Mouse (Mus musculus) induced T-regulatory cell, adult 2 months (primary cell): ENCODE results near the gene Abhd18.

Experiments used
- DNase-seq: peaks from one replicate; pipeline ENCODE4 v3.0.0-alpha.2; 2012; ENCODE audit warnings: low read depth

The Abhd18 gene

DNA sequence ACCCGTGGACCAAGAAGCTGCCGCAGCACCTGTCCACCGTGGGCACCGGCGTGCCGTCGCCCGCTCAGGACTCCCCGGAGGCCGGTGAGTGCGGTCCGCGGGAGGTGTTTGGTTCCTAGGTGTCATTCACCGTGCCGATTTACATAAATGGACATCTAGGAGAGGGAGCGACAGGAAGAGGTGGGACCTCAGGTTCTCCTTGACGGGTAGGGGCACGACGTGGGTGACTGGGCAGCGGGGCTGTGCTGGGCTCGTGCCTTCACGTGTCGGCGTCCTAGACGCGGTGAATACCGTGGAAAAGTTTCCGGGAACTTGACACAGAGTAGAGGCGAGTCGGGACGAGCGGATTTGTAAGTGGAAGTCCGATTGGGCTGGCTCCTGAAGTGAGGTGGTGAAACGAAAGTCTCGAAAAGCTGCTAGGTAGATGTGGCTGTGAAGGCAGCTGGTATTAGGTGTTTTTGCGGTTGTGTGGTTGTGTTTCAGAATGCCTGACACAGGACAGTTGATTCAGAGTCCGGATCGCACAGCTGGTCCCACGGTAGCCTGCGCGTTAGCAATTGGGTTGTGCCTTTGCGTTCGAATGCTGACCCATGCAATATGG lies 103.9 kb downstream of the Abhd18 start:
- peak; percentile 81 for DNase-seq

DNA sequence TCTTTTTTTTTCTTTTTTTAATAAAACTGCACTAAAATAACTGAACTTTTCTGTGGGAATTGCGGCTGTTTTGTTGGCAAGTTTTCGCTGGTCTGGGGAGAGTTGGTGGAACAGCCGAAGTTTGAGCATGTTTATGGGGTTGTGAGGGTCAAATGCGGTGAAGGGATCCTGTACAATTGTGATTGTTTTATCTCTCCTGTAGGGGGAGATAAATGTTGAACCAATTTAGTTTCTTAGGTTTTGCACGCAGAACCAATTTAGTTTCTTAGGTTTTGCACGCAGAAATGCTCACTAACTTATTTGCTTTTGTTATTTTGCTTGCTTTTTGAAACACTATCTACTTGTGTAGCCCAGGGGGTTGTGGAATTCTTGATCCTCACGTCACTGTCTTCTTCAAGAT lies 104.6 kb downstream of the Abhd18 start:
- peak; percentile 76 for DNase-seq

- peak; percentile 18 for DNase-seq
Observed at GRCm38 (mm10) chr3:40952606-40953005, 105.8 kb downstream of the Abhd18 start.

- DNase-seq: no peak
Observed at GRCm38 (mm10) chr3:40954792-40955191, 108.0 kb downstream of the Abhd18 start.

GRCm38 (mm10) chr3:40958831-40959230 lies 112.1 kb downstream of the Abhd18 start:
- no peak for DNase-seq

GRCm38 (mm10) chr3:40980758-40981157 lies 134.0 kb downstream of the Abhd18 start:
- DNase-seq: peak; percentile 73

GRCm38 (mm10) chr3:40987539-40987938 lies 140.8 kb downstream of the Abhd18 start:
- DNase-seq: no peak
